Mouse (Mus musculus): ENCODE measurements at regions not wholly inside any gene's neighbourhood (a gene's known extent, or its start where the extent isn't known, plus 50 kb on each side); places are given as distances from the start of the nearest gene placed in this dataset.

DNA sequence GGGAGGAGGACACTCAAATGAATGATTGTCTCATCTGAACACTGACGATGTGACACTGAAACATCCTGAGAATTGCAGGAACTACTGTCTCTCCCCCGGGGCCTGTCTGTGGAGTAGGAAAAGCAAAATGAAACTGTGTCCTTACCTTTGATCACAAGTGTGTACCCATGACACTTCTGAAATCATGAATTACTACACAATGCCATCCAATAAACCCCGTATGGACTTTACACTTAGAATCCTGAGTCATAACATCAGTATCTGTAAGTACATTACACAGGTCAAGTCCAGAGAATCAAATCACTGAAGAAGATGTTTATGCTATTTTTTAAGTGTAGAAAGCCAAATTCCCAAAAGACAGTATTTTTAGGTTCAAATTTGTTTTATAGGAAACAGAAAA is 585.1 kb upstream of the N6amt1 start:
- TF ChIP-seq CTCF (IDR thresholded peaks at IDR 0.05; ENCODE audit: extremely low read depth, insufficient read depth, insufficient read length, insufficient replicate concordance) = no peak
- no peak for TF ChIP-seq POLR2A (IDR thresholded peaks at IDR 0.05; ENCODE audit: low read depth, low read length)

Data from spleen, adult 2 months (tissue).